Mouse (Mus musculus): Measurements from ENCODE around the gene Btg3.

GRCm38 (mm10) chr16:78417733-78418132, 40.7 kb upstream of the Btg3 start:
- TF ChIP-seq POLR2A (IDR thresholded peaks at IDR 0.05; ENCODE audit: low read depth, low read length) (no peak), MXI1 (IDR thresholded peaks at IDR 0.05; ENCODE audit: low read depth, low read length) (no peak)
